Mouse (Mus musculus): ENCODE results near the gene Smim4.

The Smim4 gene

DNA sequence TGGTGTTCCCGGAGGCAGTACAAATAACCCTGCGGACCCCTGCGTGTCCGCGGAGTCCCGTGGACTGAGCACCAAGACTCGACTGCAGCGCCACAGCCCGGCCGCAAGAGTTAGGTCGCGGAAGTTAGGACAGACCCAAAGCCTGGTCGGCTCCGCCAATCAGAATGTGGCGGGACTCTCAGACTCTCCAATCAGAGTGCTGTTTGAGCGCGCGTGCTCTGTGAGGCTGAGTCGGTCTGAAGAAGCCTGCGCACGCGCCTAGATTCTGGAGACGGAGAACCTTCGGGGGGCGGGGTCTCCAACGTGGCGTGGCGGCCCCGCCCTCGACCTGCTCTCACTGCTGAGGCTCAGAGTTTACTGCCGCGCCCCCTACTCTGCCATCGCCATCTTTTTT, at the start of gene Smim4:
Gene Smim4 (minus strand): TSS at position 131 of the 394 bp plus-strand sequence.
- peak; percentile 98 for DNase-seq

DNA sequence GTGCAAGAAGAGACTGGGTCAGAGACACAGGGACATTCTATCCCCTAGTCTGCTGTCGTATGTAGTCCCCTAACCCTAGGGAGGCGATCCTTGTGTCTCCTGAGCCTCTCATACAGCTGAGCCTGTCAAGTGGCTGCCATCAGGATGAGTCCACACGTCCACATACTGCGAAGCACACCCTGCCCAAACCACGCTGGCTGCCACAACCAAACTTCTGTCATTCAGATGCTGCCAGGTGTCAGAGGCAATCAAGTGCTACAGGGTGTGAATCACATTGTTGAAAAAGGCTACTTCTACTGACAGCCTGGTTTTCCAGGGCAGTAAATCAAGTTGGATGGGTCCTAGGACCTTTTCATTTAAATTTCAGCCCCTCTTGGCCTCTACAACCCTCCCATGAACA, 49.0 kb upstream of the Smim4 start:
- no peak for DNase-seq

DNA sequence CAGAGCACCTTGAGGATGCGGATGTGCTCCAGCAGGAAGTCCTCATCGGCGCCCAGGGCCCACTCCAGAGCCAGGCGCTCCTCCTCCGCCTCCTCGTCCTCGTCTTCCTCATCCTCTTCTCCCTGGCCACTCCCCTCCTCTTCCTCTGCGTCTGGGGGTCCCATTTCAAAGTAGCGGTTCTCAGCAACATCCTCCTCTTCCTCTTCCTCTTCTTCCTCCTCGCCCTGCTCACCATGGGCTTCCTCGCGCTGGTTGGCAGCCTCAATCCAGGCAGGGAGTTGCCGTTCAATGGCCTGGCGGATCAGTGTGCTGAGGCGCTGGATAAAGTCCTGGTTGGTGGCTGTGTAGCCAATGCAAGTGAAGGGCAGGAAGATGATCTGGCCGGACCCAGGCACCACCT, 48.5 kb upstream of the Smim4 start:
- no peak for DNase-seq

DNA sequence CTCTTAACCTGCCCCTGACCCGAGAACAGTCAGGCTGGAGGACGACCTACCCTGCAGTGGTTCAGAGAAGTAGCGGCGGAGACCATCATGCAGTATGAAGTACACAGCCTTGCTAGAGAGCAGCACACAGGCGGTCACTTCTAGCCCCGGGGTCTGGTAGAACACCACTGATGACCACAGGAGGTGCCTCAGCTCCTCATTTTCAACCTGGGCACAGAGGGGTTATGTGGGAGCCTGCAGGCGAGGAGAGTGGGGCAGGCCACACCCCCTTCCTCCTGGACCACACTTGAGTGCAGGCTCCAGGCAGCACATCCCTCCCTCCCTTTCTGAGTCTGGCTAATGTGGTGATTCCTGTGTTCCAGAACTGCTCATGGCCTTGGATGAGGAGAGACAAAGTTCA, 44.8 kb upstream of the Smim4 start:
- no peak for DNase-seq

DNA sequence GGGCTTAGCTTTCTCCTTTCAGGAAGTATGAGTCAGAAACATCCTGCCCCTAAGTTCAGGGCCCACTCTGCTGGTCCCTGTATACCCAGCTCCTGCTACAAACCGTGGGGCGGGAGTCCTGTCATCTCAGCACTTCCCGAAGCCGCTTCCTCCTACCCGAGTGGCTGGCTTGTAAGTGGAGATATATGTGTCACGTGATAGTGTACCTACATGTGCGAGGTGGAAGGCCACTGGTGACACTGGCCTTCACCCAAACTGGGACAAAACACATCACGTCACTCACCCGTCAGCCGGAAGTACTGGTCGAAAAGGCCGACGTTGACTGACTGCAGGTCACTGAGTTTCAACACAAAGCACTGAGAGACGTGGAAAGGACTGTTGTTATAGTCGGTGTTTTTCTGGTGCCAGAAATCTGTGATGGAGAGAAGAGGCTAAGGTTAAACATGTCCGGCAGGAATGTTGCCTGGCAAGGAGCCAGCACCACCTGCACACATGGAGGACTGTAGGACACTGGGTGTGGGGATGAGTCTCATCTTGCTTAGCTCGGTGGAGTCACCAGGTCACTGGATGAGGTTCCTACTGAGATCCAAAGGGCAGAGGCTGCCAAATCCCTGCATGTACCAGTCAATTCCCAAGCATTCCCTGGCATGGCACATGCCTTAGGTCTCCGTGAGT, 44.2 kb upstream of the Smim4 start:
- DNase-seq: no peak

DNA sequence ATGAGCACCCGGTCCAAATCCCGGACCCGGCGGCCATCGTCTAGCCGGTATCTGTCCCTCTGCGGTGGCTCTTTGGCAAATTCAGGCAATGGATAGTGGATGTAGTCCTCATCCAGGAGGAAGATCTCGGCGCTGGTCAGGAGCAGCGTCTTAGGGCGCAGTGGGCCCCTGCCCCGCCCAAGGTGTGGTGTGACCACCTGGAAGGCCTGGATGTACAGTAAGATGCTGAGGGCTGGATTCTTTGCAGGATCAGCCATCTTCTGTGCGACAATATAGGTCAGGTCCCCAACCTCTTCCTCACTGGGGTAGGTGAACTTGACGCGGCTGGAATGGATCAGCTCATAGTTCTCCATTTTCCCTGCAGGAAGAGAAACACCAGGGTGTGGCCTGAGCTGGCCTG, 43.1 kb upstream of the Smim4 start:
- DNase-seq: no peak

DNA sequence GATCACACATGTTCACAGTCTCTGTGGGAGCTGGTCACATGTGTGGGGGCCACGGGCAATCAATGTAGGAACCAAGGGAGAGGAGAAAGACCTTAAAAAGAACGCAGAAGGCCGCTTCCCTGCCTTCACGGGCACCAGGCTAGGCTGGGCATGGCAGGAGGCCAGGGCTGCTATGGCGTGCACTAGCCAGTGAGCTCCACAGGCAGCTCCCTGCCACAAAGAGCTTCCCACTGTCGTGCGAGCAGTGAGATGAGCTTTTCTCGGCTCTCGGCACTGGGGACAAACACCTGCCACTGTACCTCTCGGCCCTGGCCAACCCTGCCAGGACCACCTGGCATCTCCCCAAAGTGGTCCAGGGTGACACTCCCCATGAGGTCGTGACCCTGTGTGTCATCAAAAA, 42.6 kb upstream of the Smim4 start:
- no peak for DNase-seq

DNA sequence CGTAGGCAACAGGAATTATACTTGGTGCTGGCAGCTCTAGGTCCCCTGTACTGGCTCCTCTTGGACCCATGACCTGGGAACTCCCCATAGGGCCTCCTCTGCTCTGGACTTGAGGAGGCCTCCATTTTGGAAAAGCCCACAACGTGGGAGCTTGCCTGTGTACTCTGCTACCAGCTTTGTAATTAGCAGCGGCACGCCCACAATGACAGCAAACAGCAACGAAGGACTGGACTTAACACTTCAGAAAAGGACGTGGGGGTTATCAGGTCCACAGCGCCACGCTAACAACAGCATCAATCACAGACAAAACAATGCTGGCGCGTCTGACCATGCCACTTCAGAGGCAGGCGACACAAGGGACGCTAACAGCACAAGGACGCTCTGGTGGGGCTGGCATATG, 42.2 kb upstream of the Smim4 start:
- no peak for DNase-seq

DNA sequence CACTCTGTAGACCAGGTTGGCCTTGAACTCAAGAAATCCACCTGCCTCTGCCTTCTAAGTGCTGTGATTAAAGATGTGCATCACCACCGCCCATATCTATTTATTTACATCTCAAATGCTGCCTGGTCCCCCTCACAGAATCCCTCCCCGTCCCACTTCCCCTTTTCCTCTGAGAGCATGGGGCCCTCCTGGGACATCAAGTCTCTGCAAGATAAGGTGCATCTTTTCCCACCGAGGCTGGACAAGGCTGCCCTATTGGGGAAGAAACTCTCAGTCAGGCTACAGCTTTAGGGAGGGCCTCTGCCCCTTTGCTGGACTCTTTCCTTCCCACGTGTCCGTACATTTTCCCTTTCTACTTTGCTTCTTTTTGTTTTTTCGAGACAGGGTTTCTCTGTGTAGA, 40.8 kb upstream of the Smim4 start:
- DNase-seq: no peak

DNA sequence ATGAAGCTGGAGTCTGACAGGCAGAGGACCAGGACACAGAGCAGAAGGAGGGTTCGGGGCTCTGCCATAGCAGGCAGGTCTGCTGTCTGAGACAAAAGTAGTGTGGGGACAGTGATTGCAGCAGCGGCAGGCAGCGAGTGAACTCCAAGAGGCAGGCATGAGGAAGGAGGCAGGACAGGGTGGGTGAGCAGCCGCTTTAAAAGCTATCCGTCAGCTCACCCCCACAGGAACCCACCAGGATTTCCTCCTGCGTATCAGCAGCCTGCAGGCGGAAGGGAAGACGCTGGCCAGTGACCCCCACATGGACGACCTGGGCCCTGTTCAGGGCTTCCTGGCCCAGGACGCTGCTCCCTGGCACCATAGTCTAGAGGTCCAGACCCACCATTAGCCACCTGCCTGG, 39.7 kb upstream of the Smim4 start, which contains the start of gene Stab1:
Gene Stab1 (minus strand): TSS at position 217 of the 400 bp plus-strand sequence.
- DNase-seq: no peak

DNA sequence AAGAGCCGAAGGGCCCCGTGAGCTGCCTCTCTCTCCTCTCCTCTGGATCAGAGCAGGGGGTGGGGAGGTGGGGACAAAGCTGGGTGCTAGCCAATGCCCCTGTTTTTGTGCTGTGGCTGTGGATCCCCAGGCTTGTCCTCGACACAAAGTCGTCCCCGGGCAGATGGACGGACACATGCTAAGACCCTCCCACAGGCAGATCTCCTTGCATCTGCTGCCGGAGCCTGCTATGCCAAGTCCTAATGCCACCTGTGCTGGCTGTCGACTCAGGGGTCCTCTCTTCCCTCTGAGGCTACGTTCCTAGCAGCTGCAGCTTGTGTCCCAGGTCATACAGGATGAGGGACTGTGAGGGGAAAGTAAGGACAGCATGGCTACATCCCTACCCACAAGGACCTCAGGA, 38.1 kb upstream of the Smim4 start:
- no peak for DNase-seq

DNA sequence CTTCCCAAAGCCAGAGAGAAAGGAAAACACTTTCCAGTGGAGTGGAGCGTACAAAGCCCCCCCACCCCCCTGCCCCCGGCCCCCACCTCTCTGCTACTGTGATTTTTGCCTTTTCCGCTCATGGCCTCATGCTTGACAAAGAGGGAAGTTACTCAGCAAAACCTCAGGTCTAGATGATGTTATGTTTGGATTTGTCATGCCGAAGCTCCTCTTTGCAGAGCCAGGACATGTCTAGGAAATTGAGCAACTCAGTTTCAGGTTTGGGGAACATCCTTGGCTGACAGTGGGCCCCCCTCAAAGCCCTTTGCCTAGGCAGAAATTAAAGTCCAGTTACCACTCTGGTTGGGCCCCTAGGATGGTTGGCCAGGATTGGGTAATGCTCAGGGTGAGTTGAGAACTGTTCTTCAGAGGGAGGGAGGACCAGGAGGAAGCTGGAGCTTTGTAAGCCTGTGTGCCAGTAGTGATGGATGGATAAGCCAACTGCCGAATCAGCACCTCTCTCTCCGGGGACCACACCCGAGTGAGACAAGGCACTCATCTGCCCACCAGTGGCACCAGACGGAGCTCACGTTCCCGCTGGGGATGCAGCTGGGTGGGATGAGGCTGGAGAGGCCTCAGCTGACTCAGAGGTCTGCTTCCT, 37.4 kb upstream of the Smim4 start:
- no peak for DNase-seq

DNA sequence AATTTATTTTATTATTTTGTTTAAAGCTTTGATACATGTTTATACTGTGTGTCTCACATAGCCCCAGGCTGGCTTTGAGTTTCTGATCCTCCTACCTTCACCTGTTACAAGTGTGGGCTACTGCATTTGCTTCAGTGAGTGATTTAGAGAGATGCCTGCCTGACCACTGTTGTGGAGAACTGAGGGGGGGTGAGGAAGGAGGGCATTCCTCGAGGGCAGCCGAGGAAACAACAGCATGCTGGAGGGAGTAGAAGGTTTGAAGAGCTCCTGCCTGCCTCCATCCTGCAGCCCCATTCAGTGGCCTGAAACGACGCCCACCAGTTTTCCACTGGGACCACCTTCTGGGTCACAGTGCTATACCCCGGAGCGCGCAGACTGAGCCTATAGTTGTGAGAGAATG, 36.7 kb upstream of the Smim4 start:
- DNase-seq: no peak

DNA sequence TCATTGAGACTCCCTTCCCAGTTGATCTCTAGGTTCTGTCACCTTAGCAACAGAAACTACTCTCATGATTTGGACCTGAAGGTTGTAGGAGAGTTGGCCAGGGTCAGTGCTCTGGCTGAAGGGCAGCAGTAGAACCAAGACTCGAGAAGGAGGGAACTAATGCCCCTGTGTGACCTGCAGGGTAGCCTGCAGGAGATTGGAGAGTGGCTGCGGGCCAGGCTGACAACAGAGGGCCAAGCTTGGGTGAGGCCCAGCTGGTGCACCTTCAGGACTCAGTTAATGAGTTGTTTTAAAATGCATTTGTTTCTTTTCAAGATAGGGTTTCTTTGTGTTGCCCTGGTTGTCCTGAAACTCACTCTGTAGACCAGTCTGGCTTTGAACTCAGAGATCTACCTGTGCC, 36.3 kb upstream of the Smim4 start:
- no peak for DNase-seq

DNA sequence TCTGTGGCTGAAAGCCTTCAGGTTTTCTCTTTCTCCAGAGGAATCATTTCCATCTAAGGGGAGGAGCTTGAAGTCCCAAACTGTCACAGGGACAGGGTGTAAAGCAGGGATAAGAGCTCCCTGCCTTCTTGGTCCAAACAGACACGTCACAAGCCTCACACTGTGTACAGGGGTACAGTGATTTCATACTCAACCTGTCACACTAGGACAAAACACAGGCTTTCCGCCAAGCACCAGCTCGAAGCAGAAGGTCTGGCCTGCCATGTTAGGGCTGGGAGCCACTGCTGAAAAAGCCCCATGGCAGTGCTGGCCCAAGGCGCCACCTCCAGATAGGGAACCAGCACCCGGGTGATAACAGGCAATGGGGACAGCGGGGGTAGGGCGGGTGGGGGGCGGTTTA, 35.3 kb upstream of the Smim4 start:
- no peak for DNase-seq

DNA sequence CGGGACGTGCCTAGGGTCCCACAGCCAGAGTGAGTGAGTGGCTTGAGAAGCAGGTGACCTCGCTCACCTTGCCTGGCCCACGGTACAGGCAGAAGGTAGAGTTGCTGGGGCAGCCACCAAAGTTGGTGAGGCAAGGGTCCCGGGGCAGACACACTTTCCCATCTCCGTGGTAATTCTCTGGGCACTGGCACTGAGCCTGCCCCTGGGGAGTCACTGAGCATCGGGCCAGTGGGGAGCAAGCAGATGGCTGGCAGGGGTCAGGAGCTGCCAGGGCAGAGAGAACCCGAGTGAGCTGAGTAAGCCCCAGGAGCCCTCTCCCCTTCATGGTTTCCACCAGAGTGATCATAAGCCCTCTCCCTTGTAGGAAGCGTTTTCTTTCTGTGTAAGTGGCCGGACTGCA, 32.9 kb upstream of the Smim4 start:
- no peak for DNase-seq

DNA sequence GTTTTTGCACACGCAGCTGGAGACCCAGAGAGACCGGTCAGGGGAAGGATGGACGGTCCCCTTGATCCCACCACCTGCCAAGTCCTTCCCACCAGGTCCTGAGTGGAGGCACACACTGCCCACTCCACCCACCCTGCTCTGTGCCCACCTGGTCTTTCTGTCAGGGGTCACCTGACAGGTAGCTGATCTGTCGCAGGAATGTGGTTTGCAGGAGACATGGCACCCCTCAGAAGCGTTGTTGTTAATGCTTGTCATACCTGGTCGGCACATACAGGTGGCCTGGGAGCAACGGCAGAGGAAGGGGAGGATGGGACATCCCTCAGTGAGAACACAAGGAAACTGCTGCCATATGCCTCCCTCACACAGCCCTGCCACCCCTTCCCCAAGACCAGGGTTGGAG, 32.4 kb upstream of the Smim4 start:
- no peak for DNase-seq

DNA sequence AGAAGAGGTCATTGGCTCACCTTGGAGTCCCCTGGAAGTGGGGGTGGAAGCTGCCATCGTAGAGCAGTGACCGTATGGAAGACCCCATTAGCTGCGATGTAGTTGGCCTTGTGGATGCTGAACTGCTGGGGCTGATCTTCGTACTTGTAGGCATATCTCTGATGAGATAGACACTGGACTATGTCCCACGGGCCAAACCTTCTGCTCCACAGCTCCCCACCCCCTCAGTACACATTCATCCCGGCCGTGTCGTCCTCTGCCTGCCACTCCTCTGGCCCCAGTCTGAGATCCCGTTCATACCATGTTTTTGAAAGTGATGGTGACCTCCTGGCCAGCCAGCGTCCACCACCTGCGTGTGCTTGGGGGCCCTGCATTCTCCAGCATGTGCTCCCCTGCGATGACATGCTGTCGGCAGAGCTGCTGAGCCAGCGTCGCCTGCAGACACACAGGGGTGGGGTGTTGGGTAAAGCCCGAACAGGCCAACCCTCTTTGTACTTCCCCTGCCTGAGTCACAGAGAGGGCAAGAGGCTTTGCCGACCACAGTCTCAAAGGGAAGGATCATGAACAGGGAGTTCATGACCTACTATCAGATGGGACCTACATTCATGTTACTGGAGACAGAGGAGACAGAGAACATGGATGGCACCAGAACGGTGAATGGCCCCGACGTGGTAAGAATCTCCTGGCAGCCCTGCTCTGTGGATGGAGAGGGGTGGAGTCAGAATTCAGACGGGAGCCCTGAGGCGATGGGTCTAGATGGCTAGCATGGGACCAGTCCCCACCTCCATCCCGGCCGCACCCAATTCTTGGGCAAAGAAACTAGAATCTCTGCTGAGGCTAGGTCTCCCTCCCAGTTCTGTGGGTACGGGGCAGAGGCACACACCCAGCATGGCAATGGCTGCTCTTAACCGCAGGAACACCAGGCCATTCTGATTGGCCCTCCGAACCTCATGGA, 31.7 kb upstream of the Smim4 start:
- DNase-seq: no peak

DNA sequence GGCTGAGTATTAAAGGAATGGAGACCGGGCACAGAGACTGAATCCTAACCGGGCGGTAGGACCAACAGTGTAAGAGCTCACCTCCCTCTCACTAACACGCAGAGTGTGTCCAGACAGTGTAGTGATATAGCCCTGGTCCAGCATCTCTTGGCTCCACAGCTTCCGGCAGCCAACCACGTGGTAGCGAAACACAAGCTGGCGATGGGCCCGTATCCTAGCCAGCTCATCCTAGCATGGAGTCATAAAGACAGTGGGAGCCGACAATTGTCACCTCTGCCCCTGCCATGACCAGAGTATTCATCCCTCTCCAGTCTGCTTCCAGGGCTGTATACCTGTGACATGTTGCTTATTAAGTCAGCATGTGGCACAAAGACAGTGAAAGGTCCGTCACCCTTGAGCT, 16.9 kb upstream of the Smim4 start:
- no peak for DNase-seq

DNA sequence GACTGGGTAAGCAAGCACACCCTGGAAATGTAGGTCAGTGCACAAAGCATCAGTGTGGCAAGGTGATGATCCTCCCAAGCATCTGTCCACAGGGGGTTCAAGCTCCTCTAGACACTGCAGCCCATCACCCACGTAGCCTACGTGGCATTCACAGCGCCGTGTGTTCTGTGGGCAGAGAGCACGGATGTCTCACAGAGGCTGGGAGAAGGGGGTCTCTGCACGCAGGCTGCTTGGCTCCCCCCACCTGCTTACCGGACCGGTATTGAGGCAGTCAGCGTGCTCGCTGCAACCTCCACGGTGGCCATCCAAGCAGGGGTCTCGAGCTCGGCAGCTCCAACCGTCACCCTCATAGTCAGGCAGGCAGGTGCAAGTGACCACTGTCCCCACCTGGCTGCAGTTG, 12.3 kb upstream of the Smim4 start:
- DNase-seq: no peak

DNA sequence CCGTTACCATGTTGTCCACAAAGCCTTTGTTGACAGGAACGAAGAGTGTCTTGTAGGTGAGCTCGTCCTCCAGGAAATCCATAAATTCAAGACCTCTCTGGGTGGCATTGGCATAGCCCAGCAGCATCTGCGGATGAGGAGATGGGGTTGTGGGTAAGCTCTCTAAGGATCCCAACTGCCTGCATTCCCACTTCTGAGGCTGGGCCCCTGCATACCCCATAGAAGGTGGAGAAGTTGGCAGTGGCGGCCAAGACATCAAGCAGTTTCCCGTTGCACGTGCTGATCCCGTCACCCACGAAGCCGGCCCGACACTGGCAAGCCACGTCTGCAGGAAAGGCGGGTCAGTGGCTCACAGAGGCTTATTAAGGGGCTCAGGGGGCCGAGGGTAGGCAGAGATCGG, 11.4 kb upstream of the Smim4 start:
- DNase-seq: no peak

DNA sequence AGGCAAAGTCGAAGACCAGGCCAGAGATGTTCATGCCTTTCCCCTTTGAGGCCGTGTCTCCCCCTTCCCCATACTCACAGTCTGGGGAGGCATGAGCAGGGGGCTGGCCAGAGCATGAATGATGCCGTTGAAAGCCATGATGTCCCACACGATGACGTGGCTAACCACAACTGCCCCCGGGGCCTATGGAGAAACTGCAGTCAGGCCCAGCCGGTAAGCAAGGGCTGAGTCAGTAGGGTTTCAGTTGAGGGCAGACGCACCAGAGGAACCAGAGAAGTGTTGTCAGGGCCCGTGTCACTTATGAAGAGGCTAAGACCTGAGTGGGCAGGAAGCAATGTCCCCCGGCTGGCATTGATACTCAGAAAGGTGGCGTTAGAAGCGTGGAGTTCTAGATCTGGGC, 10.9 kb upstream of the Smim4 start:
- no peak for DNase-seq

DNA sequence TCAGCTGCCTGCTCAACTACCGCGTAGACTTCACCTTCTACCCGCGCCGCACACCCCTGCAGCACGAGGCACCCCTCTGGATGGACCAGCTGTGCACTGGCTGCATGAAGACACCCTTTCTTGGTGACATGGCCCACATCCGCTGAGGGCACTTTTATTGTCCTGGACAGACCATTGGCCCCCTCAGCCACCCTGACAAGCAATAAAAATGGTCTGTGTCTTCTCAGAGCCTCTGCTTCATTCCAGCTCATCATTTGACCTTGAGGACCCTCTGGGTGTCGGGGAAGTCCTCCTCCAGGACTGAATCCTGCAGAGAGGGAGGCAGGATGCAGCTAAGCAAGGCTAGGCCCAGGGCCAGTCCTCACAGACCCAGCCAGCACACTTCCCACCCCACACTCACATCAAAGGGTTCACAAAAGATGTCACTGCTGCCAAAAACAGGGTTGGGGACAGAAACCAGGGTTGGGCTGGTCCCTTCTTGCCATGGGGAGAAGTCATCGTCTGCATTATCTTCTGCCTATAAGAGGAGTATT, 10.2 kb upstream of the Smim4 start:
- DNase-seq: no peak
